Mouse (Mus musculus) stomach, postnatal 0 days (tissue): ENCODE results near the gene Rrp36. TPM values are rescaled to one million over a fixed set of nuclear protein-coding genes. Genes with fewer than 3 reads are reported as not detected.

Experiments
- ATAC-seq: fragments of 200-750 bp; cut with Nextera tagmentation; 2 replicates; pipeline ENCODE4 v1.8.0; 2017; ENCODE audit not compliant: low FRiP score, low TSS enrichment
- DNase-seq: peaks from one replicate; pipeline ENCODE4 v3.0.0-alpha.2; 2016; ENCODE audit warnings: low spot score
- H3K27ac ChIP-seq: fragments of 300-500 bp; sonication (generic); replicated peaks from 2 replicates; pipeline ENCODE4 v1.5.1; 2014; ENCODE audit warnings: mild to moderate bottlenecking, control low read depth
- H3K27me3 ChIP-seq: fragments of 300-500 bp; sonication (generic); 2 replicates; pipeline ENCODE4 v1.6.1; 2014; ENCODE audit warnings: low read length; ENCODE audit not compliant: control insufficient read depth, insufficient read depth
- H3K36me3 ChIP-seq: fragments of 300-500 bp; sonication (generic); 2 replicates; pipeline ENCODE4 v1.6.1; 2014; ENCODE audit warnings: low read length, mixed read lengths; ENCODE audit not compliant: control insufficient read depth, insufficient read depth
- H3K4me1 ChIP-seq: fragments of 300-500 bp; sonication (generic); replicated peaks from 2 replicates; pipeline ENCODE4 v1.6.1; 2014; ENCODE audit warnings: antibody characterized with exemption; ENCODE audit not compliant: control insufficient read depth, insufficient read depth
- H3K4me2 ChIP-seq: fragments of 300-500 bp; sonication (generic); replicated peaks from 2 replicates; pipeline ENCODE4 v1.6.1; 2014; ENCODE audit warnings: low read depth, mild to moderate bottlenecking, control low read depth, moderate library complexity
- H3K4me3 ChIP-seq: fragments of 300-500 bp; sonication (generic); 2 replicates; pipeline ENCODE4 v1.5.1; 2014; ENCODE audit warnings: low read depth, low read length, control low read depth
- H3K9ac ChIP-seq: fragments of 300-500 bp; sonication (generic); 2 replicates; pipeline ENCODE4 v1.6.1; 2014; ENCODE audit warnings: mild to moderate bottlenecking, low read length, control low read depth, mixed read lengths
- H3K9me3 ChIP-seq: fragments of 300-500 bp; sonication (generic); 2 replicates; pipeline ENCODE4 v1.6.1; 2016; ENCODE audit warnings: low read length; ENCODE audit not compliant: control insufficient read depth
- CTCF ChIP-seq: IDR thresholded peaks from 2 replicates; pipeline ENCODE4 v1.5.1; 2016; ENCODE audit warnings: antibody characterized with exemption, low read depth, mild to moderate bottlenecking, moderate library complexity
- EP300 ChIP-seq: optimal IDR thresholded peaks from 2 replicates; pipeline ENCODE3; 2016; ENCODE audit warnings: antibody characterized with exemption
- WGBS: fragments of 180-500 bp; shearing (Covaris S2); extraction: QIAGEN DNeasy Blood & Tissue Kit; methylation state at CpG from one replicate; pipeline ENCODE4 v1.1.7; 2014; 5-methylcytosine and 5-hydroxymethylcytosine counted together
- polyA plus RNA-seq: library from polyadenylated mRNA; unstranded; fragments of >200 nt; fragmentation: Nextera tagmentation; extraction: Ambion mirVana; gene quantifications from 2 replicates; pipeline ENCODE4 v1.2.1, GENCODE M21; 2015

The Rrp36 gene
- polyA plus RNA-seq: 37.2 and 38.1 TPM in 2 replicates

- WGBS: under 1% methylated on average over 43 of the region's 43 CpGs
- peak; percentile 91 for ATAC-seq
- peaks cover 2% of the 10 kb centered on the region for H3K4me1 ChIP-seq
- peak within 1 kb of the TSS; percentile 76 for H3K9ac ChIP-seq
- H3K27me3 ChIP-seq: no peaks in the 10 kb centered on the region
- H3K4me3 ChIP-seq: peak within 1 kb of the TSS; percentile 72
- H3K4me2 ChIP-seq: peak within 1 kb of the TSS; percentile 71
- DNase-seq: peak; percentile 93
- H3K9me3 ChIP-seq: no peaks in the 10 kb centered on the region
- no peak for TF ChIP-seq EP300
- no peak for TF ChIP-seq CTCF
- H3K36me3 ChIP-seq: peaks cover 14% of the 10 kb centered on the region
- peak within 1 kb of the TSS; percentile 90 for H3K27ac ChIP-seq
These were observed at the start of gene Rrp36 for GRCm38 (mm10) chr17:46673850-46674529. TSS of gene Rrp36 (minus strand) at chr17:46674352.

GRCm38 (mm10) chr17:46721077-46721476 lies 46.9 kb upstream of the Rrp36 start:
- H3K4me2 ChIP-seq: no peak overlapping the region
- H3K36me3 ChIP-seq: peaks cover 10% of the 10 kb centered on the region; the same call in 1 of the 2 replicates
- no peaks in the 10 kb centered on the region for H3K27me3 ChIP-seq
- H3K9ac ChIP-seq: no peak overlapping the region
- 78% methylated on average over 7 of the region's 7 CpGs for WGBS
- no peak overlapping the region for H3K4me3 ChIP-seq
- no peak for DNase-seq
- H3K4me1 ChIP-seq: no peaks in the 10 kb centered on the region
- no peak overlapping the region for H3K27ac ChIP-seq
- no peak for TF ChIP-seq EP300
- no peak for TF ChIP-seq CTCF
- H3K9me3 ChIP-seq: no peaks in the 10 kb centered on the region
- ATAC-seq: no peak

GRCm38 (mm10) chr17:46714756-46715481 lies 40.8 kb upstream of the Rrp36 start:
- Histone ChIP-seq H3K27ac (no peak overlapping the region), H3K9me3 (no peaks in the 10 kb centered on the region), H3K4me3 (no peak overlapping the region), H3K4me1 (peaks cover 3% of the 10 kb centered on the region; the same call in 1 of the 2 replicates), H3K4me2 (no peak overlapping the region), H3K9ac (no peak overlapping the region), H3K36me3 (peaks cover 3% of the 10 kb centered on the region; the same call in 1 of the 2 replicates), H3K27me3 (no peaks in the 10 kb centered on the region)
- TF ChIP-seq CTCF (peak; percentile 43), EP300 (no peak)
- WGBS: 93% methylated on average over 11 of the region's 11 CpGs
- ATAC-seq (no peak), DNase-seq (no peak)

GRCm38 (mm10) chr17:46713849-46714248 lies 39.7 kb upstream of the Rrp36 start:
- TF ChIP-seq EP300: no peak
- no peak for TF ChIP-seq CTCF

GRCm38 (mm10) chr17:46712442-46712841 lies 38.3 kb upstream of the Rrp36 start:
- Histone ChIP-seq H3K4me3 (peak overlapping the region; percentile 93), H3K4me1 (peaks cover 3% of the 10 kb centered on the region; the same call in 1 of the 2 replicates), H3K9ac (peak overlapping the region; percentile 96), H3K9me3 (no peaks in the 10 kb centered on the region), H3K36me3 (peaks cover 3% of the 10 kb centered on the region; the same call in 1 of the 2 replicates), H3K27ac (no peak overlapping the region), H3K4me2 (peak overlapping the region; percentile 97), H3K27me3 (no peaks in the 10 kb centered on the region)
- ATAC-seq: no peak
- no peak for DNase-seq
- 50% methylated on average over 7 of the region's 7 CpGs for WGBS
- TF ChIP-seq CTCF (no peak), EP300 (no peak)

More at GRCm38 (mm10) chr17:46713849-46714248, 39.7 kb upstream of the Rrp36 start:
- Histone ChIP-seq H3K9ac (no peak overlapping the region), H3K4me3 (no peak overlapping the region), H3K4me2 (no peak overlapping the region), H3K36me3 (peaks cover 3% of the 10 kb centered on the region; the same call in 1 of the 2 replicates), H3K27ac (no peak overlapping the region), H3K9me3 (no peaks in the 10 kb centered on the region), H3K27me3 (no peaks in the 10 kb centered on the region), H3K4me1 (peaks cover 3% of the 10 kb centered on the region; the same call in 1 of the 2 replicates)
- ATAC-seq (no peak), DNase-seq (no peak)
- 87% methylated on average over 9 of the region's 9 CpGs for WGBS
